Mouse (Mus musculus): ENCODE measurements around the gene Kirrel3. TPM values are rescaled to one million over a fixed set of nuclear protein-coding genes. Genes with fewer than 3 reads are reported as not detected.

Kirrel3 gene
- polyA plus RNA-seq, 1 experiment, result 0.80 TPM

DNA sequence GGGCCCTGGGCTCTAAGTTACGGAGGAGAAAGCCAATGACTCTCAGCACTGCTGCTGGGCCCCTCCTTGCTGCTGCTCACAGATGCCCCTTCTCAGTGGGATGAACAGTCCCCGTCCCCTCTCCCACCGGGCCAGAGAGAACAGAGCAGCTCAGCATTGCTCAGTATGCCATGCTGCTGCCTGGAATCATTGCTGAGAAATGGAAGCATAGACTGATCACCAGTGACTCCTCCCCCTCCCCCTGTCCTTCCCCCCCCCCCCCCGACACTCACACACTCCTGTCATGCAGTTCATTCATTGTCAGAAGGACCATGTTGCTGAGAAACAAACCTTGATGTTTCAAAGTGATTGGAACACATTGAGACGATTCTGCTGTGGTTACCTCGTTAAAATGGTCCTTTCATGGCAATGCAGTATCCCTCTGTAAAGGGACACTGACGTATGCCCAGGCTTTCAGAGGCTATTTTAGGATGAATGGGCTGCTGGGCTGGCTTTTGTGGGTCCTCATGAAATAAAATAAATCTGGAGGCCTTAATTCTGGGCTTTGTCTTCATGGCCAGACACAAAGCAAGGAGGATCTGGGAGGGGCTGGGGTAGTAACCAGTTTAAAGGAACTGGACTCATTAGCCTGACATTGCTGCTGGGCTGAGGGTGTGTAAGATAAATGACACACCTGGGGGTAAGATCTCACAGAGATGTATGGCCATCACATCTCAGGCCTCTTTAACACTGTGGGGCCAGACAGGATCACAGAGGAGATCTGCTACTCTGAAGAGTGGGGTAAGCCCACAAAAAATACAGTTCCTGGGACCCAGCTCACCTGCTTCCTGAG is 281.3 kb downstream of the Kirrel3 start:
- no peak for TF ChIP-seq CTCF (IDR thresholded peaks at IDR 0.05; ENCODE audit: insufficient read depth, low read length)
- no peak for TF ChIP-seq POLR2A (IDR thresholded peaks at IDR 0.05; ENCODE audit: borderline replicate concordance, extremely low read depth, low read depth, low read length)
- no peak for DNase-seq
- H3K4me3 ChIP-seq (replicated peaks; ENCODE audit: extremely low read depth, low read depth, low read length), result no peak overlapping the region
- WGBS, result 59% methylated on average over 7 of the region's 7 CpGs
- no peaks in the 10 kb centered on the region for H3K4me1 ChIP-seq (ENCODE audit: control insufficient read depth, insufficient read depth, low read length)

DNA sequence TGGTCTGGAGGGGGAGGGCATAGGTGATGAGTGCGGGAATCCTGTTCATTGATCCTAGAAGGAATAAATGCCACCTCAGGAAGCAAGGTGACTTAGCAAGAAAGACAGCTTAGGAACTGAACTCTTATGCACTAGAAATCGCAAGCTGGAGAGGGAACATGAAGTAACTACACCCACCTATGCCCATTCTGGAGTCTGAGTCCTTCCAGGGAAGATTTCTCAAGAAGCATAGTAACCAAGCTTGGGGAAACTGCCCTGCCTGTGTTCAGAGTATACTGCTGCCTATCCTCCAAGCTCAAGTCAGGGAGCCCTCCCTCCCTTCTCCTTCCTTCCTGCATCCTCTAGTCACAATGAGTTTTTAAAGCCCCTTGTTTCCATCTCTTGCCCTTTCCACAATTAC is 283.3 kb downstream of the Kirrel3 start:
- DNase-seq, result no peak
- no peak overlapping the region for H3K4me3 ChIP-seq (replicated peaks; ENCODE audit: extremely low read depth, low read depth, low read length)
- 74% methylated on average over 2 of the region's 2 CpGs for WGBS
- TF ChIP-seq CTCF (IDR thresholded peaks at IDR 0.05; ENCODE audit: insufficient read depth, low read length), result no peak
- TF ChIP-seq POLR2A (IDR thresholded peaks at IDR 0.05; ENCODE audit: borderline replicate concordance, extremely low read depth, low read depth, low read length), result no peak
- H3K4me1 ChIP-seq (ENCODE audit: control insufficient read depth, insufficient read depth, low read length), result no peaks in the 10 kb centered on the region

DNA sequence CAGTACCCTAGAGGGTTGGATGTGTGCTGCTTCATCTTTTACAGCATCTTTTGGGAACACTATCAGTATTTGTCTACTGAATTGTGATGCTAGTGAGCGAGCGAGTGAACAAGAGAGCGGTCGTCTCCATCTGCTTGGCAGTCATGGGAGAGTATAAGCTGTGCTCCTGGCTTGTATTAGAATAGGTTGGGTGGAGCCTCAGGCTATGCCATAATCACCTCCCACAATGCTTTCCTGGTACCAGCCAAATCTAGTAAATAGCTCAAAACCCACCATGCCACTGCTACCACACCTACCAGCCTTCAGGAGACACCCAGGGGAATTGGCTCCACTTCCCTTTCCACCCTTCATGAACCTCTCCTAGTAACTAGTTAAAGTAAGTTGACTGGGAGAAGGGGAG is 285.3 kb downstream of the Kirrel3 start:
- TF ChIP-seq CTCF (IDR thresholded peaks at IDR 0.05; ENCODE audit: insufficient read depth, low read length) (no peak), POLR2A (IDR thresholded peaks at IDR 0.05; ENCODE audit: borderline replicate concordance, extremely low read depth, low read depth, low read length) (no peak)
- Histone ChIP-seq H3K4me1 (ENCODE audit: control insufficient read depth, insufficient read depth, low read length) (no peaks in the 10 kb centered on the region), H3K4me3 (replicated peaks; ENCODE audit: extremely low read depth, low read depth, low read length) (no peak overlapping the region)
- WGBS, result 93% methylated on average over 4 of the region's 4 CpGs
- DNase-seq, result no peak

DNA sequence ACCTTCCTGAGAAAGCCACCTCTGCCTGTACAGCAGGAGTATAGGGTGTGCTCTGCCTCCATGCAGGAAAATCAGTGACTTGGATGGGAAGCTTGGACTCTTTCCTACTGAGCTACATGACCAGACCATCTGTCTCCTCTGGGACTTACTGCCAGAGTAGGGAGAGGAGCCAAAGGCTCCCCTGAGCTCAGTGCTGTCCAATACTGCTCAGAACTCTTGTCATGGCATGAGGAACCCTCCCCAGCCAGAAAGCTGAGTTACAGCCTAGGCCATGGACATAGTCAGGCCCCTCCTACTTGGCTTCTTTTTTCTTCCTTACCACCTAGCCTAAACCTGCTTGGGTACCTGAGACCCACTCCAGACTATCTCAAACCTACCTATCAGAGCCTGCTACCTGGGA is 285.7 kb downstream of the Kirrel3 start:
- Histone ChIP-seq H3K4me1 (ENCODE audit: control insufficient read depth, insufficient read depth, low read length) (no peaks in the 10 kb centered on the region), H3K4me3 (replicated peaks; ENCODE audit: extremely low read depth, low read depth, low read length) (no peak overlapping the region)
- no peak for TF ChIP-seq CTCF (IDR thresholded peaks at IDR 0.05; ENCODE audit: insufficient read depth, low read length)
- TF ChIP-seq POLR2A (IDR thresholded peaks at IDR 0.05; ENCODE audit: borderline replicate concordance, extremely low read depth, low read depth, low read length), result no peak
- no peak for DNase-seq

DNA sequence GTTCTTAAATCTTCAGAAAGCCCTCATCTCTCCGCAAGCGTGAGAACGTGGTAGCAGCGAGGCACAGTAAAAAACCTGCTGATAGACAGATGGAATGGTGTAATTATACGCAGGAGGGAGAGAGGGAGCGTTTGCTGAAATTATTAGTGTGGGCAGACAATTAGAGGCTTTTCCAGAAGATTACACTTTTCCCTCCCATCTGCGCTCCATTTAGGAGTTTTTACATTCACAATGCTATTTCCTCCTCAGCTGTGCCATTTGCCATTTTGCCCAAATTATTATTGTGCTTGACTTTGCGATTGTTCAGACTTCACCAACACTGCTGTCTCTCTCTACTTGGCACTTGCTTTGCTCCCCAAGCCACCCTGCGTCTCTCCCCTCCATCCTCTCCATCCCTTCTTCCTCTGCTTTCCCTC is 286.3 kb downstream of the Kirrel3 start:
- H3K4me1 ChIP-seq (ENCODE audit: control insufficient read depth, insufficient read depth, low read length), result no peaks in the 10 kb centered on the region
- no peak overlapping the region for H3K4me3 ChIP-seq (replicated peaks; ENCODE audit: extremely low read depth, low read depth, low read length)
- WGBS, result 82% methylated on average over 9 of the region's 9 CpGs
- no peak for DNase-seq
- no peak for TF ChIP-seq POLR2A (IDR thresholded peaks at IDR 0.05; ENCODE audit: borderline replicate concordance, extremely low read depth, low read depth, low read length)
- TF ChIP-seq CTCF (IDR thresholded peaks at IDR 0.05; ENCODE audit: insufficient read depth, low read length), result no peak

DNA sequence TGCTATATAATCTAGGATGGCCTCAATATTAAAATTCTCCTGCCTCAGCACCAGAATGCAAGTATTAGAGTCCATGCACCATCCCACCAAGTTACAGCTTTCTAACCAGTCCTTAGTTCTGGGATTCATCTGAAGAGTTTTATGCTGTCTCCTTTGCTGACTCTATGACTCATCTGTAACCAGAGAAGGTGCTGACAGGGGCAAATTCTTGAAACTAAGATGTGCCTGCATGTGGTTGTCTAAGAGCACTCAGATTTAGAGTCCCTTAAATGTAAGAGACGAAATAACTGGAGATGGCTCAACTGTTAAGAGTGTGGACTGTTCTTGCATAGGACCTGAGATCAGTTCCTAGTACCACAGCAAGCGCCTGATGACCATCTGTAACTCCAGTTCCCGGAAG is 295.7 kb downstream of the Kirrel3 start:
- Histone ChIP-seq H3K4me3 (replicated peaks; ENCODE audit: extremely low read depth, low read depth, low read length) (no peak overlapping the region), H3K4me1 (ENCODE audit: control insufficient read depth, insufficient read depth, low read length) (no peaks in the 10 kb centered on the region)
- WGBS, result 73% methylated on average over 3 of the region's 3 CpGs
- TF ChIP-seq POLR2A (IDR thresholded peaks at IDR 0.05; ENCODE audit: borderline replicate concordance, extremely low read depth, low read depth, low read length), result no peak
- TF ChIP-seq CTCF (IDR thresholded peaks at IDR 0.05; ENCODE audit: insufficient read depth, low read length), result no peak
- no peak for DNase-seq

DNA sequence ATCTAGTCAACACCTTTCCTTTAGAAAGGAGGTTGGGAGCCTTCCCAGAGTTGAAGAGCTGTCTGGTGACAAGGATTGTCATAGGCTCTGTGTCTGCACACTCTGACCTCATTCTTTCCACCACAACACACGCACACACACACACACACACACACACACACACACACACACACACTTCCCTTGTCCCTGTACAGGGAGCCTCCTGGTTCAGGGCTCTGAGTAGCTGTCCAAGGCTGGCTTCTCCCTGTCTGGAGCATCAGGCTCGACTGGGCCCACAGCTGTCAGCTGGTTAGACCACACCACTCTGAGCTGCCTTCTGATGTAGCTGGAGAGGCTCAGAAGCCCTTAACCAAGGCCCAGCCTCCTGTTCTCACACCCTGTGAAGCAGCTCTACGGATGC is 302.2 kb downstream of the Kirrel3 start:
- WGBS, result 43% methylated on average over 3 of the region's 3 CpGs
- Histone ChIP-seq H3K4me1 (ENCODE audit: control insufficient read depth, insufficient read depth, low read length) (no peaks in the 10 kb centered on the region), H3K4me3 (replicated peaks; ENCODE audit: extremely low read depth, low read depth, low read length) (no peak overlapping the region)
- no peak for DNase-seq
- TF ChIP-seq POLR2A (IDR thresholded peaks at IDR 0.05; ENCODE audit: borderline replicate concordance, extremely low read depth, low read depth, low read length), result no peak

DNA sequence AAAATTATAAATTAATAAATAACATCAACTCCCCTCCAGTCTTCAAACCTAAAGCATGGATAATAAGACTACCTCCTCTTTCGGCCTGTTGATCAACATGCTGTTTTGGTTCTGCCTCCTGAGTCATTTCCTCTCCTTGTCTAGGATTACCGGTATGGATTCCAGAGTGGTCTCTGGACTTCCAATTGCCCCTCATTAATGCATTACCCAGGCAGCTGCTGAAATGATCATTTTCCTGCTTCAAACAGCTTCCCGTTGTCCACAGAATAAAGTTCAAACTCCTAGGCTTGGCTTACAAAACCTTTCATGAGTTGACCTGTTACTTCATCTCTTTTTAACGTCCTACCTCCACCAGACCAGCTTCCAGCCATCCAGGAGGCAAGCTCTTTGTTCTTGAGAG is 309.5 kb downstream of the Kirrel3 start:
- TF ChIP-seq CTCF (IDR thresholded peaks at IDR 0.05; ENCODE audit: insufficient read depth, low read length), result no peak
- no peak for TF ChIP-seq POLR2A (IDR thresholded peaks at IDR 0.05; ENCODE audit: borderline replicate concordance, extremely low read depth, low read depth, low read length)
- no peak overlapping the region for H3K4me3 ChIP-seq (replicated peaks; ENCODE audit: extremely low read depth, low read depth, low read length)
- no peaks in the 10 kb centered on the region for H3K4me1 ChIP-seq (ENCODE audit: control insufficient read depth, insufficient read depth, low read length)
- 35% methylated on average over 4 of the region's 4 CpGs for WGBS
- DNase-seq, result no peak

DNA sequence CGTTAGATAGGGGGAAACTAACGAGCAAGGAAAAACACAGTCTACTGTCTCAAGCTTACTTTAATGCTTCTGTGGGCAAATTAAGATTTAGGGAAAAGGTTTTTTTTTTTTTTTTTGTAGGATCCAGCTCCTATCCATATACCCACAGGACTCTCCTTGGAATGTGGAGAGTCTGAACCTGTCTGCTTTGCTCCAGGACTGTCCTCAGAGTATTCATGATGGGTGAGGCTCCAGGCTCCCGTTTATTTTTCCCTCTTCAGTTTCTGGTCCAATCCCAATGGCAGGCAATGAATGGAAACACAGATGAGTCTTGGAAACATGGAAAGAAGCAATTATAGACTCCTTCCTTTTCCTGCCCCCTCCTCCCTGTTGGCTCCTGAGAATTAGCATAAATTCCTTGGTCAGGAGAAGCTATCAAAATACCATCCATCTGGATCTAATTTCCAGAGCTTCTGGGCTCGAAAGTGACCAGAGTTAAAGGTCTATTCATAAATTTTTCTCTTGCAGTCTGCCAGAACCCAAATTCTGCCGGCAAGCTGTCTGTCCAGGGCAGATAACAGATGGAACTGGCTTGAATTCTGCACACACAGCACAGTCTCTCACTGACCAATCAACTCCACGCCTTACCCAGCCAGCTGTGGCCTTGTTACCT is 312.1 kb downstream of the Kirrel3 start:
- TF ChIP-seq CTCF (IDR thresholded peaks at IDR 0.05; ENCODE audit: insufficient read depth, low read length) (no peak), POLR2A (IDR thresholded peaks at IDR 0.05; ENCODE audit: borderline replicate concordance, extremely low read depth, low read depth, low read length) (no peak)
- no peak for DNase-seq
- 55% methylated on average over 6 of the region's 6 CpGs for WGBS
- Histone ChIP-seq H3K4me3 (replicated peaks; ENCODE audit: extremely low read depth, low read depth, low read length) (no peak overlapping the region), H3K4me1 (ENCODE audit: control insufficient read depth, insufficient read depth, low read length) (no peaks in the 10 kb centered on the region)

DNA sequence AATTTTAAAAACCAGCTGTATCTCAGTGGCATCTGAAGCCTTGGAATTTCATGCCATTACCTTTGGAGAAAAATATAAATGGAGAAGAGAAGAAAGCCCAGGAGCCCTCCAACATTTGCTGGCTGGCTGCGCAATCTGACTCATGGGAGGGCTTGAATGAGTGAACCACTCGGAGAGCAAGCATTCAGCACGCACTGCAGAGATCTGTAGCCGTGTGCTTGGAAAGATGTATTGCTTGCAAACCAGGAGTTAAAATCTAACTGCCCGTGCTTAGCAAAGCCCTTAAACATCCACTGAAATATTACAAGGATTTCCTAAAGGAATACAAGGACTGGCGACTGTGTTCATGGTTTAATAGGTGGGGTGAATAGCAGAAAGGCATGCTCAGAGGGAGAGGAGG is 316.0 kb downstream of the Kirrel3 start:
- no peak for TF ChIP-seq CTCF (IDR thresholded peaks at IDR 0.05; ENCODE audit: insufficient read depth, low read length)
- no peak for TF ChIP-seq POLR2A (IDR thresholded peaks at IDR 0.05; ENCODE audit: borderline replicate concordance, extremely low read depth, low read depth, low read length)
- 70% methylated on average over 6 of the region's 6 CpGs for WGBS
- no peak for DNase-seq
- Histone ChIP-seq H3K4me3 (replicated peaks; ENCODE audit: extremely low read depth, low read depth, low read length) (no peak overlapping the region), H3K4me1 (ENCODE audit: control insufficient read depth, insufficient read depth, low read length) (no peaks in the 10 kb centered on the region)
